In the genomic region with DNA sequence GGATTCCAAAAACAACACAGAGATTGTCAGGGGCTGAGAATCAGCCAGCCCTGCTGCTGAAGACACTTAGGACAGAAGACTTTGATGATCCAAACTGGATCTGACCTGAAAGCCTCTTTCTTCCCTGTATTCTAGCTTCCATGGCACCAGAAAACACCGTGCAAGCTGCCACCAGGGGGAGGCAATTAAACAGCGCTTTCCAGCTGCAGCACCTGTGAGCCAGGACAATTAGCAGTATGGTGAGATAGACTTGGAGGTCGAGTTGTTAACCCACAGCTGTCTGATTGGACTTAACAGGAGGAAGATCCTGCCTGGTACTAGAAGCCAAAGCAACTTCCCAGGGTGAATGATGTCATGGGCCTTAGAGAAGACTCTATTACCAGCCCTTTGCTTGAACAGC, we compare ENCODE assay signal across 8 mouse cellular contexts. TPM values are rescaled to one million over a fixed set of nuclear protein-coding genes. Genes with fewer than 3 reads are reported as not detected.
A peak's percentile ranks its signal among the peaks of the same experiment; 100 is the strongest.
DNase-seq lines count a peak whose midpoint lies in the region; ATAC-seq and TF ChIP-seq lines count a peak whose summit lies in the region.

No protein-coding gene starts in this region.

- peaks cover 5% of the 10 kb centered on the region; the same call in 1 of the 2 replicates for H3K9me3 ChIP-seq in heart, postnatal 0 days (replicated peaks; ENCODE audit: control insufficient read depth, low read length)
- H3K9me3 ChIP-seq in heart, embryonic 11.5 days (replicated peaks; ENCODE audit: control insufficient read depth, low read length) = no peaks in the 10 kb centered on the region

- H3K27me3 ChIP-seq in heart, postnatal 0 days (ENCODE audit: control insufficient read depth, insufficient read depth, low read length) = no peaks in the 10 kb centered on the region
- H3K27me3 ChIP-seq in heart, embryonic 11.5 days (ENCODE audit: control insufficient read depth, insufficient read depth, low read length) = peaks cover 4% of the 10 kb centered on the region

- TF ChIP-seq EP300 in heart, postnatal 0 days (IDR thresholded peaks at IDR 0.05; ENCODE audit: low read depth) = no peak

- peaks cover 40% of the 10 kb centered on the region for H3K4me1 ChIP-seq in heart, postnatal 0 days (ENCODE audit: control insufficient read depth, insufficient read depth)
- H3K4me1 ChIP-seq in heart, embryonic 11.5 days (ENCODE audit: control insufficient read depth, insufficient read depth, low read length) = peaks cover 18% of the 10 kb centered on the region

- no peak overlapping the region for H3K4me2 ChIP-seq in heart, postnatal 0 days (ENCODE audit: low read depth, low read length)
- H3K4me2 ChIP-seq in heart, embryonic 11.5 days = no peak overlapping the region

- H3K9ac ChIP-seq in heart, postnatal 0 days (replicated peaks; ENCODE audit: low read depth, low read length) = no peak overlapping the region
- H3K9ac ChIP-seq in heart, embryonic 11.5 days (ENCODE audit: low read depth, low read length) = no peak overlapping the region

- peaks cover 14% of the 10 kb centered on the region for H3K36me3 ChIP-seq in heart, postnatal 0 days (replicated peaks; ENCODE audit: control insufficient read depth, insufficient read depth, low read length)
- no peaks in the 10 kb centered on the region for H3K36me3 ChIP-seq in heart, embryonic 11.5 days (ENCODE audit: control insufficient read depth, insufficient read depth, low read length)

- peak overlapping the region; percentile 40 for H3K27ac ChIP-seq in heart, postnatal 0 days (ENCODE audit: low read depth)
- no peak overlapping the region for H3K27ac ChIP-seq in heart, embryonic 11.5 days (ENCODE audit: low read depth, low read length)

- TF ChIP-seq CTCF in heart, postnatal 0 days (IDR thresholded peaks at IDR 0.05; ENCODE audit: low read depth) = peak; percentile 89

- DNase-seq in heart, postnatal 0 days (ENCODE audit: low spot score) = peak; percentile 56
- peak; percentile 63 for DNase-seq in urinary bladder, postnatal 14 days (ENCODE audit: low spot score)
- DNase-seq in urinary bladder, postnatal 10 days (ENCODE audit: low spot score) = no peak
- peak; percentile 87 for DNase-seq in kidney, adult 9 months
- peak; percentile 60 for DNase-seq in retina, embryonic 14.5 days (ENCODE audit: low spot score)
- no peak for DNase-seq in left cerebral cortex, adult 18-20 months (ENCODE audit: low spot score in 2 of 2)
- DNase-seq in layer of hippocampus, postnatal 25 days (ENCODE audit: extremely low spot score in 1 of 2, low spot score in 1 of 2) = no peak

- no peak overlapping the region for H3K4me3 ChIP-seq in heart, postnatal 0 days (ENCODE audit: low read depth, low read length)
- no peak overlapping the region for H3K4me3 ChIP-seq in heart, embryonic 11.5 days (ENCODE audit: low read depth, low read length)

- ATAC-seq in heart, postnatal 0 days (ENCODE audit: insufficient read depth, low read depth) = peak; percentile 58
- no peak for ATAC-seq in heart, embryonic 11.5 days (replicated peaks; ENCODE audit: insufficient number of reproducible peaks, low FRiP score, low TSS enrichment)

- 7% methylated on average over 3 of the region's 3 CpGs for WGBS in heart, postnatal 0 days
- 4% methylated on average over 3 of the region's 3 CpGs for WGBS in heart, embryonic 11.5 days (ENCODE audit: insufficient replicate concordance)

RNA-seq across cellular contexts. Expression of gene Rab20, which starts 9.4 kb away (rescaled TPM):
- 84.5 and 121 TPM in 2 replicates for total RNA-seq in heart, postnatal 0 days (2014; rRNA removed; ENCODE audit: low replicate concordance)
- 52.0 and 56.1 TPM in 2 replicates for polyA plus RNA-seq in heart, postnatal 0 days (2015; fragmentation: Nextera tagmentation; extraction: Ambion mirVana)
- polyA plus RNA-seq in heart, embryonic 11.5 days (2014; fragmentation: Nextera tagmentation; extraction: Ambion mirVana) = 20.9 and 25.4 TPM in 2 replicates
- under 1 TPM; 0.40 to 0.44 TPM for total RNA-seq in left cerebral cortex, adult 18-20 months (2021)
- under 1 TPM; 0.20 to 0.26 TPM for total RNA-seq in layer of hippocampus, postnatal 25 days (2021)

RNA-seq across cellular contexts. Expression of gene Naxd, which starts 28.2 kb away (rescaled TPM):
- 71.3 and 71.6 TPM in 2 replicates for total RNA-seq in heart, postnatal 0 days (2014; rRNA removed; ENCODE audit: low replicate concordance)
- 62.7 and 66.3 TPM in 2 replicates for polyA plus RNA-seq in heart, postnatal 0 days (2015; fragmentation: Nextera tagmentation; extraction: Ambion mirVana)
- 72.0 and 75.8 TPM in 2 replicates for polyA plus RNA-seq in heart, embryonic 11.5 days (2014; fragmentation: Nextera tagmentation; extraction: Ambion mirVana)
- 10 to 100 TPM; 54.2 to 55.2 TPM for total RNA-seq in left cerebral cortex, adult 18-20 months (2021)
- 10 to 100 TPM; 60.1 to 64.2 TPM for total RNA-seq in layer of hippocampus, postnatal 25 days (2021)

Comparison
In these comparisons a context has a peak if more than half of its experiments do, and no peak if none do; other contexts are left out.
1. DNase-seq: peak in heart, postnatal 0 days (single experiment), urinary bladder, postnatal 14 days (single experiment), kidney, adult 9 months (single experiment) and retina, embryonic 14.5 days (single experiment); none in urinary bladder, postnatal 10 days (single experiment), left cerebral cortex, adult 18-20 months (0 of 2) and layer of hippocampus, postnatal 25 days (0 of 2).
2. RNA of gene Rab20, which starts 9.4 kb away (total RNA-seq): 84.5 to 121 TPM in heart, postnatal 0 days; 0.40 to 0.44 TPM in left cerebral cortex, adult 18-20 months and 0.20 to 0.26 TPM in layer of hippocampus, postnatal 25 days; every median in the first group is over 10 times any median in the second.